Mouse (Mus musculus): ENCODE measurements at regions not wholly inside any gene's neighbourhood (a gene's known extent, or its start where the extent isn't known, plus 50 kb on each side); places are given as distances from the start of the nearest gene placed in this dataset.
A peak's percentile ranks its signal among the peaks of the same experiment; 100 is the strongest.

DNA sequence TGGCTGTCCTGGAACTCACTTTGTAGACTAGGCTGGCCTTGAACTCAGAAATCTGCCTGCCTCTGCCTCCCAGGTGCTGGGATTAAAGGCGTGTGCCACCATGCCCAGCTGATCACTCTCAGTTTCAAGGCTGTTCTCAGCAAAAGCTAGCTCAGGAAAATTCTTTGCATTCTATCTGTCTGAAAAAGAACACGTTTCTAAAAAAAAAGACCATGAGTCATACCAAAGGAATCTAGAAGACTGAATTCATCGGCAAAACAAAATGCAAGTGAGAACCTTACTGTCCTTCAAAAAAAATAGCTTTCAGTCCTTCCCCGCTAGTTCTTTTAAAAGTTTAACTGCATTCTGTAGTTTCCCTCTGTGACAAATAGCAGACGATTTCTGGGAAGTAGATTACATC, 596.3 kb upstream of the Syt1 start:
- Histone ChIP-seq H3K36me3 (no peaks in the 10 kb centered on the region), H3K9me3 (no peaks in the 10 kb centered on the region), H3K4me2 (no peak overlapping the region), H3K27me3 (no peaks in the 10 kb centered on the region), H3K4me3 (no peak overlapping the region), H3K9ac (no peak overlapping the region), H3K27ac (replicated peaks) (no peak overlapping the region), H3K4me1 (replicated peaks) (no peaks in the 10 kb centered on the region)
- WGBS = 85% methylated on average over 5 of the region's 5 CpGs
- ATAC-seq (ENCODE audit: low FRiP score, low read depth) = no peak

GRCm38 (mm10) chr10:109603241-109603640, 592.5 kb upstream of the Syt1 start:
- Histone ChIP-seq H3K9ac (no peak overlapping the region), H3K27ac (replicated peaks) (no peak overlapping the region), H3K27me3 (no peaks in the 10 kb centered on the region), H3K4me1 (replicated peaks) (no peaks in the 10 kb centered on the region), H3K9me3 (no peaks in the 10 kb centered on the region), H3K36me3 (no peaks in the 10 kb centered on the region), H3K4me2 (no peak overlapping the region), H3K4me3 (no peak overlapping the region)
- WGBS = 93% methylated on average over 3 of the region's 3 CpGs
- ATAC-seq (ENCODE audit: low FRiP score, low read depth) = no peak

DNA sequence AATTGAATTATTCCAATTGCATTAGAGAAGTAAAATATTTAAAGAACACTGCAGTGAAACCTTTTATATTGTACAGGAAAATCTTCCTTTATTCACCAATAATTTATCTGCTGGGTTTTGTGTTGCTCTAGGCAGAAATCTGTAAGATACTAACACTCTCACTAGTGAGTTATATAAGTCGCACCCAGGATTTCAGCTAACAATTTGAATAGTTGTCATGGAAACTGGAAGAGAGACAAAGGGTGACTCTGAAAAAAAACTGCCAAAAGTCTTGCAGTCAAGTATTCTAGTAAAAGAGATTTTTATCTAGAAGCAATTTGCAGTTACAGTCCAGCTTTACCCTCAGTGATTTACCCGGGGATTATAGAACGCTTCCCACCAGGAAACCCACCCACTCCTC, 587.8 kb upstream of the Syt1 start:
- no peak overlapping the region for H3K4me2 ChIP-seq
- 41% methylated on average over 3 of the region's 3 CpGs for WGBS
- no peak overlapping the region for H3K27ac ChIP-seq (replicated peaks)
- no peaks in the 10 kb centered on the region for H3K4me1 ChIP-seq (replicated peaks)
- no peak overlapping the region for H3K9ac ChIP-seq
- no peaks in the 10 kb centered on the region for H3K36me3 ChIP-seq
- H3K27me3 ChIP-seq = no peaks in the 10 kb centered on the region
- H3K9me3 ChIP-seq = no peaks in the 10 kb centered on the region
- ATAC-seq (ENCODE audit: low FRiP score, low read depth) = no peak
- H3K4me3 ChIP-seq = no peak overlapping the region

DNA sequence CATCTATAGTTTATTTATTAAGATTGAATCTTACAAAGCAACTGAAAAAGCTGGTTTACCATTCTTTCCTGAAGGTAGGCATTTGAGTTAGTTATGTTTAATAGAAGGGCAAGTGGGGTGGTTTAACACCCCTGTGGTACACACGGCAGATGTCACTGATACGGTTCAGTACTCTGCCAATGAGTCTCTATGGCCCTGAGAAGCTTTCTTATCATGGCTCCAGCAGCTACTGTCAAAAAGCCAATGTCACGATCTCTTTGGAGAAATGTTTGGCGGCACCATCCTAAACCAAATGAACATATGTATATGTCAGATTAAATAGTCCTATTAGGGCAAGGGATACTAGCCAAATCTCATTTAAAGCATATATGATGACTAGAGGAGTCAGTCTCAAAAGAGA, 562.4 kb upstream of the Syt1 start:
- no peak for ATAC-seq (ENCODE audit: low FRiP score, low read depth)
- Histone ChIP-seq H3K27ac (replicated peaks) (no peak overlapping the region), H3K4me1 (replicated peaks) (no peaks in the 10 kb centered on the region), H3K27me3 (no peaks in the 10 kb centered on the region), H3K4me2 (no peak overlapping the region), H3K9ac (no peak overlapping the region), H3K4me3 (no peak overlapping the region), H3K9me3 (no peaks in the 10 kb centered on the region), H3K36me3 (no peaks in the 10 kb centered on the region)
- 73% methylated on average over 4 of the region's 4 CpGs for WGBS

- H3K36me3 ChIP-seq = no peaks in the 10 kb centered on the region
- peak; percentile 68; the same call in 1 of the 2 replicates for ATAC-seq (ENCODE audit: low FRiP score, low read depth)
- no peak overlapping the region for H3K4me2 ChIP-seq
- H3K27ac ChIP-seq (replicated peaks) = no peak overlapping the region
- no peak overlapping the region for H3K9ac ChIP-seq
- 69% methylated on average over 2 of the region's 2 CpGs for WGBS
- no peaks in the 10 kb centered on the region for H3K9me3 ChIP-seq
- no peak overlapping the region for H3K4me3 ChIP-seq
- H3K4me1 ChIP-seq (replicated peaks) = 0 out of 2 replicates have a peak, but pooled peaks cover 7% of the 10 kb centered on the region
- no peaks in the 10 kb centered on the region for H3K27me3 ChIP-seq
Measured at GRCm38 (mm10) chr10:109569798-109570197, 559.0 kb upstream of the Syt1 start.

GRCm38 (mm10) chr10:109566675-109567074, 555.9 kb upstream of the Syt1 start:
- no peak overlapping the region for H3K9ac ChIP-seq
- 71% methylated on average over 2 of the region's 2 CpGs for WGBS
- no peaks in the 10 kb centered on the region for H3K36me3 ChIP-seq
- H3K4me3 ChIP-seq = no peak overlapping the region
- no peak overlapping the region for H3K4me2 ChIP-seq
- H3K27ac ChIP-seq (replicated peaks) = no peak overlapping the region
- no peaks in the 10 kb centered on the region for H3K27me3 ChIP-seq
- no peaks in the 10 kb centered on the region for H3K9me3 ChIP-seq
- peaks cover 7% of the 10 kb centered on the region; the same call in 1 of the 2 replicates for H3K4me1 ChIP-seq (replicated peaks)
- ATAC-seq (ENCODE audit: low FRiP score, low read depth) = no peak

- WGBS = 56% methylated on average over 2 of the region's 2 CpGs
Measured at GRCm38 (mm10) chr10:109561638-109562037, 550.9 kb upstream of the Syt1 start.

GRCm38 (mm10) chr10:109561094-109561493, 550.3 kb upstream of the Syt1 start:
- WGBS = 0% methylated on average over 1 of the region's 1 CpGs
- Histone ChIP-seq H3K27ac (replicated peaks) (no peak overlapping the region; the same call in 1 of the 2 replicates), H3K4me1 (replicated peaks) (peaks cover 7% of the 10 kb centered on the region; the same call in 1 of the 2 replicates), H3K9me3 (no peaks in the 10 kb centered on the region), H3K36me3 (no peaks in the 10 kb centered on the region), H3K9ac (no peak overlapping the region), H3K4me2 (no peak overlapping the region), H3K4me3 (no peak overlapping the region), H3K27me3 (no peaks in the 10 kb centered on the region)
- no peak for ATAC-seq (ENCODE audit: low FRiP score, low read depth)

More at GRCm38 (mm10) chr10:109561638-109562037, 550.9 kb upstream of the Syt1 start:
- ATAC-seq (ENCODE audit: low FRiP score, low read depth) = no peak
- Histone ChIP-seq H3K4me1 (replicated peaks) (peaks cover 7% of the 10 kb centered on the region; the same call in 1 of the 2 replicates), H3K9me3 (no peaks in the 10 kb centered on the region), H3K4me3 (no peak overlapping the region), H3K27me3 (no peaks in the 10 kb centered on the region), H3K36me3 (no peaks in the 10 kb centered on the region), H3K9ac (no peak overlapping the region), H3K27ac (replicated peaks) (no peak overlapping the region; the same call in 1 of the 2 replicates), H3K4me2 (no peak overlapping the region)

- no peaks in the 10 kb centered on the region for H3K4me1 ChIP-seq (replicated peaks)
- H3K27ac ChIP-seq (replicated peaks) = no peak overlapping the region
- H3K27me3 ChIP-seq = no peaks in the 10 kb centered on the region
- H3K4me2 ChIP-seq = no peak overlapping the region
- H3K36me3 ChIP-seq = no peaks in the 10 kb centered on the region
- 77% methylated on average over 1 of the region's 1 CpGs for WGBS
- H3K9ac ChIP-seq = no peak overlapping the region
- H3K4me3 ChIP-seq = no peak overlapping the region
- no peak for ATAC-seq (ENCODE audit: low FRiP score, low read depth)
- no peaks in the 10 kb centered on the region for H3K9me3 ChIP-seq
Measured at GRCm38 (mm10) chr10:109543301-109543700, 532.5 kb upstream of the Syt1 start.

DNA sequence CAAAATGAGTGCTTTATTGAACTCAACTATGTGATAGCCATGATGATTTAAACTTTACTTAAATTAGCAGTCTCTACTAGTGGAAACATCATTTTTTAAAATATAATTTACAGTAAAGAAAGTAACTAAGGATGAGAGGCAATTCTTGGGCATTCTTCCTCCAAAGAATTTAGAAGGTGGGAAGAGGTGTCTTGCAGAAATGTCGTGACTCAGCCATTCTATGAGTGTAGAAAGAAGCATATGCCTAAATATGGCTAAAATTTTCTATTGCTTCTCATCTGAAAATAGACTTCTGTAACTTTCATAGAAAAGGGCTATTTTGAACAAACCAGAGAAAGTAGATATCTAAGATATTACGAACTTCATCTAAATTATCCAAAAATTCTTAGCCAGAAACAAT, 529.4 kb upstream of the Syt1 start:
- no peaks in the 10 kb centered on the region for H3K27me3 ChIP-seq
- H3K4me1 ChIP-seq (replicated peaks) = no peaks in the 10 kb centered on the region
- no peaks in the 10 kb centered on the region for H3K9me3 ChIP-seq
- 93% methylated on average over 2 of the region's 2 CpGs for WGBS
- H3K9ac ChIP-seq = no peak overlapping the region
- no peak overlapping the region for H3K4me3 ChIP-seq
- H3K4me2 ChIP-seq = no peak overlapping the region
- no peaks in the 10 kb centered on the region for H3K36me3 ChIP-seq
- H3K27ac ChIP-seq (replicated peaks) = no peak overlapping the region
- no peak for ATAC-seq (ENCODE audit: low FRiP score, low read depth)

GRCm38 (mm10) chr10:109528096-109528495, 517.3 kb upstream of the Syt1 start:
- H3K9ac ChIP-seq = no peak overlapping the region
- no peak overlapping the region for H3K4me2 ChIP-seq
- H3K4me3 ChIP-seq = no peak overlapping the region
- no peak for ATAC-seq (ENCODE audit: low FRiP score, low read depth)
- no peaks in the 10 kb centered on the region for H3K4me1 ChIP-seq (replicated peaks)
- no peaks in the 10 kb centered on the region for H3K9me3 ChIP-seq
- no peaks in the 10 kb centered on the region for H3K36me3 ChIP-seq
- WGBS = 88% methylated on average over 2 of the region's 2 CpGs
- no peak overlapping the region for H3K27ac ChIP-seq (replicated peaks)
- no peaks in the 10 kb centered on the region for H3K27me3 ChIP-seq

DNA sequence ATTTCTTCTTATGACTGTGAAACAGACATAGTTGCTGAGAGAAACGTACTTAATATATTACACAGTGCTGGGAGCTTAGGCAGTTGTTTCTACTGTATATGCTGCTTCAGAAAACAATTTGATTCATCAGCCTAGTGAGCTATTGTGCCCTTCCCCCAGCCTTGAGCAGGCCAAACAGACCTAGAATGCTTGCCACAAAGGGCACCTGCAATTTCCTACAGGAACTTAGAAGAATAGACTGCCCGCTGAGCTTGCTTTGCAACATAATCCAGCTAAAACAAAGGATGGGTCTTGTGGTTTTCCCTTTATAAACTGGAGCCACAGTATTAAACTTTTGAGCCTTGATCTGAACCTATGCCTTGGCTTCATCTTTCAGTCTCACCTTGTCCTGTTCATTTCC, 510.9 kb upstream of the Syt1 start:
- Histone ChIP-seq H3K4me3 (no peak overlapping the region), H3K9me3 (no peaks in the 10 kb centered on the region), H3K27me3 (no peaks in the 10 kb centered on the region), H3K36me3 (no peaks in the 10 kb centered on the region), H3K9ac (no peak overlapping the region), H3K4me2 (no peak overlapping the region), H3K27ac (replicated peaks) (no peak overlapping the region), H3K4me1 (replicated peaks) (no peaks in the 10 kb centered on the region)
- no peak for ATAC-seq (ENCODE audit: low FRiP score, low read depth)
- WGBS = 29% methylated on average over 2 of the region's 2 CpGs

DNA sequence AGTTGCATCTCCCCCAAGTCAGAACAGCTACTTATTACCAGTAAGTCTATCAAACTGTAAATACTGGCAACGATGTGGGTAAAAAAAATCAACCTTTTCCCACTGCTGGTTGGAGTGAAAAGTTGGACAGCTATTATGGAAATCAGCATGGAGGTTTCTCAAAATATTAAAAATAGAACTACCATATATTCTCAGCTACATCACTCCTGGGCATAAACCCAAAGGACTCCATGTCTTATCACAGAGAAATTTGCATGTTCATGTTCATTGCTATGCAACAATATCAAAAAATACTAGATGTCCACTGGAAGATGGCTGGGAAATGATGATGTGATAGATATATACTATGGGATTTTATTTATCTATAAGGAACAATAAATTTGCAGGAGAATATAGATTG, 506.9 kb upstream of the Syt1 start:
- no peak overlapping the region for H3K9ac ChIP-seq
- no peak overlapping the region for H3K27ac ChIP-seq (replicated peaks)
- no peak for ATAC-seq (ENCODE audit: low FRiP score, low read depth)
- no peaks in the 10 kb centered on the region for H3K9me3 ChIP-seq
- no peak overlapping the region for H3K4me2 ChIP-seq
- 81% methylated on average over 1 of the region's 1 CpGs for WGBS
- H3K4me1 ChIP-seq (replicated peaks) = no peaks in the 10 kb centered on the region
- no peaks in the 10 kb centered on the region for H3K27me3 ChIP-seq
- no peaks in the 10 kb centered on the region for H3K36me3 ChIP-seq
- no peak overlapping the region for H3K4me3 ChIP-seq
